Mouse (Mus musculus): Measurements from ENCODE around the gene Kit. TPM values are rescaled to one million over a fixed set of nuclear protein-coding genes. Genes with fewer than 3 reads are reported as not detected.

Kit gene
- 10 to 100 TPM; 70.5 to 88.4 (median 75.1) TPM for total RNA-seq (2022)

DNA sequence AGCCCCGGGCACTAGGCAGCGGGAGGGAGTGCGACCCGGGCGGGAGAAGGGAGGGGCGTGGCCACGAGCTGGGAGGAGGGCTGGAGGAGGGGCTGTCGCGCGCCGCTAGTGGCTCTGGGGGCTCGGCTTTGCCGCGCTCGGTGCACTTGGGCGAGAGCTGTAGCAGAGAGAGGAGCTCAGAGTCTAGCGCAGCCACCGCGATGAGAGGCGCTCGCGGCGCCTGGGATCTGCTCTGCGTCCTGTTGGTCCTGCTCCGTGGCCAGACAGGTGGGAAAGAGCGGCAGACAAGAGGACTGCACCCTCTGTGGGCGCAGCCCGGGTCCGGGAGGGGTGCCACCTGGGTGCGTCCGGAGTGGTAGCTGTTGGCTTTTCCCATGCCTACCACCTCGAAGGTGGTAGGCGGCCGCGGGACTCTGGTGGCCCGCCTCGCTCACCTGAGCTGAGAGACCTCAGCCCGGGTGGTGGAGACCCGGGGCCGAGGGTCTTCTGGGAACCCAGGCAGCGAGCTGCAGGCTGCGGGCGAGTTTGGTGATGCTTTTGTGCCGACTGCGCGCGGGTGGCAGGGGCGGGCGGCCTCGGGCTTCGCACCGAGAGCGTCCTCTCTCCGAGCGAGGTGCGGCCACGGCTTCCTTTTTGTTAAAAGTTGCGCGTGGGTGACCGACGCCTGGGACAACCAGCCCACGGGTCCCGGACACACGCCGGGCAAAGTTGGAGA is at the start of gene Kit:
Kit (plus strand) TSS at position 65 of the 715 bp plus-strand sequence.
- peak; percentile 41 to 65 for DNase-seq (ENCODE audit: low spot score in 2 of 2)

DNA sequence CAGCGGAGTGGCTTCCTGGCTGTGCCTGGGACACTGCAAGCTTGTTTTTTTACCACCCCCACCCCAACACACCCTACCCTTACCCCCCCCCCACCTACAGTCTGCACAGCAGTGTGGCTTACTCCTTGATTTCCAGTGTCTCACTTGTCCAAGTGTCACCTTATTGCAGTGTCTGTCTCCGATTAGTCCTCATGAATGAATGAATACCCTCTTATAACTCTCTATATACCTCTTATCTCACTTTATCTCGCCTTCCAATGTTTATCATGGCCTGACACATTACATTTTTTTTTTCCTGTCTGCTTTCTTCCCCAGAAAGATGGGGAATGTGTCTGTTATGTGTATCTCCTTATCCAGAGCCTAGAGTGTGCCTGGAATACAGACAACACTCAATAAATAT is 38.6 kb upstream of the Kit start:
- DNase-seq (ENCODE audit: low spot score in 2 of 2) = no peak

DNA sequence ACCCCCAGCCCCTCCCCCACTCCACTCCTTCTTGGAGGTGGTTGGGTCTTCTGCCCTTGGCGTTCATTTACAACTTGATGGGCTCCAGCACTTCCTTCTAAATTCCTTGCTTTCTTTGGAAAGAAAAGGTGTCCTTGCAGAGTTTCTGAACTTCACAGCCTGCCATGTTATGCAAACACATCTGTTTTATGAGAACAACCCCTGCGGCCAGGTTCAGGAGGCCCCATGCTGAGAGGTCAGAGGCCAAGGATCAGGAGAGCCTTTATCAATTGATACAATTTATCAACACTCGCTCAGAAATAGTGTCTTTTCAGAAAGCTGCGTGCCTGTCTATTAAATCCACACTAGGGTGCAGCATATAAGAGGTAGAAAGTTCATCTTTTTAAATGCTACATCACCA is 37.0 kb upstream of the Kit start:
- no peak for DNase-seq (ENCODE audit: low spot score in 2 of 2)

DNA sequence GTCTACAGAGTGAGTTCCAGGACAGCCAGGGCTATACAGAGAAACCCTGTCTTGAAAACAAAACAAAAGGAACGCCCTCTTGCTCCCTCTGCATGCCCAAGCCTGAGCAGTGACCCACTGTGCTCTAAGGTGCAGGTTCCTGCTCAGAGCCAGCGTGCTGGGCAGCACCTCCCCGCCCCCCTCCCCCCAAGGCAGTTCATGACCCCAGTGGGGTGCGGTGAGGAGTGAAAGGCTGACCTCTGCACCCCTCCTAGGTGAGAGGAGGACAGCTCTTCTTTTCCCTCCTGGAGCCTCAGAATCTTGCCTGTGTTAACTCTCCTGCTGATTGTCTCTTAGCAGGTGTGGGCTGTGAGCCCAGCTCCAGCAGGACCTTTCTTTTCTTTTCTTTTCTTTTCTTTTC is 36.3 kb upstream of the Kit start:
- no peak for DNase-seq (ENCODE audit: low spot score in 2 of 2)

DNA sequence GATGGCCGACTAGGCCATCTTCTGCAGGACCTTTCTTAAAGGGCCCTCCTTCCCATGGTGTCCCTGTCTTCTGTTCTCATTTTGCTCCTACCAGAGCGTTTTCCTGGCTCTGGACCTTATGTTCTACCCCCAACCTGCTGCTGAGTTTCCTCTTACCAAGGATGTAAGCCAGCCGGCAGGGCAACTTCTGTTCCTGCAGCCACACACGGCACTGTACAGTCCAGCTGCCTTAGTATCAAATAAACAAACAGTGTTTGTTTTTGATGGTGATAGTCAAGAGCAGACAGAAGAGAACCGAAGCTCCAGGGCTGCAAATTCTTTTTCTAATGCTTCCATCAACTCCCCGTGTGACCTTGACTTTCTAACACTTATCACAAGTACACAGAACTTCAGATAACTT is 35.6 kb upstream of the Kit start:
- no peak for DNase-seq (ENCODE audit: low spot score in 2 of 2)

DNA sequence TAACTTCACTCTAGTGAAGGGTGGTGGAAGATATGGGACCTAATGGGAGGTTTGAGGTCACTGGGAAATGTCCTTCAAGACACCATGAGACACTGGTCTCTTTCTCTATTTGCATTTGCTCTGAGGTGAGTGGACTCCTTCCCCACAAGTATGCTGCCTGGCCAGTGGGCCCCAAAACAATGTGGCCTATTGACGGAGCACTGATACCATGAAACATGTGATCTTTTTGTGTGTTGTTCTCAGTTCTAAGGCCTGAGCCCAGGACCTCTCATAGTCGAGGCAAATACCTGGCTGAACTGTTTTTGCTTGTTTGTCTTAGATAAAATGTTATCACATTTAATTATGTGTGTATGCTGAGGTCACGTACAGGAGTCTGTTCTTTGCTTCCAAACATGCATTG is 31.0 kb upstream of the Kit start:
- no peak for DNase-seq (ENCODE audit: low spot score in 2 of 2)

DNA sequence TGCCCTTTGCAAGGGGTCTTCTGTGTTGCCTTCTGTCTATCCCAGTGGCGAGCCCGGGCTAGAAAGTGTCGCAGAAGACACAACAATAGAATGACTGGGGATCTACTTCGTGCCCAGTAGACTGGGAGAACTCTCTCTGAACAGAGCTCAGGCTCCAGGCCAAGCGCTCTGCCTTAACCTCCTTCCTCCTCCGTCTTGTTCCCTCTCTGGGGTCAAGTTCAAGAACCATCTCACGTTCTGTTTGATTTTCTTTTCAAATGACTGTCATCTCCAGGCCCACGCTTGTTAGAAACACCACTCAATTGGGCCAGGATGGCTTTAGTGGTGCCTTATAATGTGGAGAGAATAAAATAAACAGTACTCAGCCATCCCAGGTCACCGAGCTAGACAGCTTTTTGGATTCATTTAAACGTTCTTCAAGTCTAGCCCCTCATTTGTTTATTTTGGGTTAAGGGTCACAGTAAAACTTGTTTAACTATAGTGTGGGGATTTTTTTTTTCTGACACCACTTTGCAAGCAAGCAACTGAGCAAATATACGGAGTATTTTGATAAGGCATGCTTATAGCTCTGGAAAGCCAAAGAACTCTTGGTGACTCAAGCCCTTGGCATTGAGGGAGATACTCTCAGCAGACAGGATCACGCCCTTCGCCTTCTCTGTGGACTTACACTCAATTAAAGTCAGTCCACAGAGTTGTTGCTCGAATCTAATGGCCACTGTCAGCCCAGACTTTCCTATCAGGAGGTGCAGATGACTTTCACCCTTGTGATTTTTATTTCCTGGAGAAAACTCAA is 30.0 kb upstream of the Kit start:
- DNase-seq (ENCODE audit: low spot score in 2 of 2) = no peak

DNA sequence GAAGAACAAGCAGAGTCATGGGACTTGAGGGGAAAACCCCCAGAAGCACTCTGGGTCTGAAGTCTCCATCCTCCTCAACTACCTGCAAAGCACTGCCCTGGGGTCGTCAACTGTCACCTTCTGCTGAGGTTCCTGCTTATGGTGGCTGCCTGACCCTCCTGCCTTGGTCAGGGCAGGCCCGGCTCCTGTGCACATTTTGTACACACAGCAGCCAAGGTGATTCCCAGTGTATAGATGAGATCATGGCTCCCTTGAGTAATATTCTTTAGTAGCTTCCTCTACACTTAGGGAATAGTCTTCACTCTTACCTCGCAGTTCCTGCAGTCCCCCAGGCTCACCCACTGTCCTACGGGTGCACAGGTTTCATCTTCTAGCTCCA is 29.5 kb upstream of the Kit start:
- no peak for DNase-seq (ENCODE audit: low spot score in 2 of 2)

DNA sequence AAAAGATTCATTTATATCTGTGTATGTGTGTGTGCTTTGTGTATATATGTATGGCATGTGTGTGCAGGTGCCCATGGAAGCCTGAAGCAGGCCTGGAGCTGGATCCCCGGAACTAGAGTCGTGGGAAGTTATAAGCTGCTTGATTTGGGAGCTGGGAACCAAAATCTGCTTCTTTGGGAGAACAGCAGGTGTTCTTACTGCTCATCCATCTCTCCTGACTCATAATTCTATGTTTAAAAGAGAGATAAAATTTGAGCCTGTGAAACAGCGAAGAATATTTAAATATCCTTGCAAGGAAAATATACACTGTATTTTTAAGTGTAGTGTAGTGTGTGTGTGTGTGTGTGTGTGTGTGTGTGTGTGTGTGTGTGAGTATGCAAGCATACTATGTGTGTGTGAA is 21.7 kb upstream of the Kit start:
- DNase-seq (ENCODE audit: low spot score in 2 of 2) = peak in 1 of 2 experiments; percentile 5

DNA sequence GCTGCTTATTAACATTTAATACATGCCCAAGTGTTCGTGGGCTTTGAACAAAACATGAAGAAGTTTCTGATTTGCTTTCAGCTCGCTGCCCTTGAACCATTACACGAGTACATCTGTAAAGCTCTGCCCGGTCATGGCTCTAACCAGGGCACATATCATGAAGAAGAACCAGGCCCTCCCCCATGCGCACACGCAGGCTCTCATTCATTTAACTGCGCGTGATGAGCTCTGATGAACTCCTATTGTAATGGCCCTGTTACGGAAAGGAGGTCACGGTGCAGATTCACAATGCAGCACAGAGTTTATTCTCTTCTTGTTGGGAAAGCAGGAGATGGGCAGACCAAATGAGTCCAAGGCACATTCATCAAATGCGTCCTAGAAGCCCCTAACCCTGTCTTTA is 17.1 kb upstream of the Kit start:
- no peak for DNase-seq (ENCODE audit: low spot score in 2 of 2)

DNA sequence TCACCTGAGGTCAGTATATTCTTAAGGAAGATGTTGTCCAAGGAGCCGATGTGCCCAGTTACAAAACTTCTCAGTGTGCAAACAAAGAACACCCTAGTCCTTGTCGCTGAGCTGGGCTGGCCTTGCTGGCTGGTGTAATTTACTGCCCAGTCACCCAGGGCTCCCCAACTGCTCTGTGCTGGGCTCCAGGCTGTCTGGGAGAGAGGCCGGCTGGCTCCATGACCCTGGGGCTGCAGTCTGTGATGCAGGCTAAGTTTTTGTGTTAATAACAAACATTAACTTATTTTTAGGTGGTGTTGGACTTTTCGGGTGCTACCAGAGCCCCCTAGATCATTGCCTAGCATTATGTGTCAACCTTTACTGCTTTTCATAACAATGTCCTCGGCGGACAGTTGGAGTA is 15.4 kb upstream of the Kit start:
- DNase-seq (ENCODE audit: low spot score in 2 of 2) = no peak

DNA sequence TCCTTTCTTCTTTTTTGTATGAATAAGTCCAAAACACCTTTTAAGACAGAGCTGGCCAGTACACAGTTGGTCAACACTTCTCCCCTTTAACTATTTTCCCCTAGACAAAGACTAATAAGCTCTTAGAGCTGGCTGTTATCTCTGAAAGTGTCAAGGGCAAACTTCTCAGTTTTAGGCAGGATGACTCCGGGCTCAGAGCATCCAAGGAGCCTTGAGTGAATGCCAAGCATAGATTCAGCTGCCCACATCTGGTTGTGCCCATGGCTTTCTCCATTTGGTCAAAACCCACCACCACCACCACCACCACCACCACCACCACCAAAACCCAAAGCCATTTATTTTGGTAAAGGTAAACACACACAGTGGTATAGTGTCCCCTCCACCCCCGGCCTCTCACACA is 13.5 kb upstream of the Kit start:
- DNase-seq (ENCODE audit: low spot score in 2 of 2) = no peak

DNA sequence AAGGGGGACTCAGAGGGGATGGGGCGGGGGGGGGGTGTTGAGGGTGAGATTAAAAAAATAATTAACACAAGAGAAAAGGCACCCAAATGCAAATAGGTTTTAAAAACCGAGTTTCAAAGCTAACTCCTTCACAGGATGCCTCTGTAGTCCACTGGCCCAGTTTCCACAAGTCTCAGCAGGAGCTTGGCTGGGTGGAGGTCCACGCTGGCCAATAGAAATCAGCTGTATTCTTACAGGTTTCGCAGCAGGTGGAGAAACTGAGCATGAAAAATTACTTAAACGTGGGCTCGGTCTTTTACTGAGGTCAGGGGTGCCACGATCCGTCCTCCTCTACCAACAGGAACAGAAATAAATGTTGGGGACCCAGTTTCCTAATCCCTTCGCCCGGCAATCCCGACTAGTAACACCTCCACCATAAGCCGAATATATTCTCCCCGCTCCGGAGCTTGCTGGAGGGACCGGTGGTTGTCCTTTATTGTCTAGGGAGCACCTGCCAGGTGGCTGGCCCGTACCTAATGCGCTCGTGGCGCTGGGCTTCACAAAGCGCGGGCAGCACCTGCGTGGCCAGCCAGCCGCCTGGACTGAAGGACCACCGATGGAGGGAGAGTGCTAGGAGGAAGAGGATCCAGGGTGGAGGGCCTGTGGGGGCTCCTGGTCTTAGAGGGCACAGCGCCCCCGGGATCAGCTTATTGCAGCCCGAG is 415 bp upstream of the Kit start:
- DNase-seq (ENCODE audit: low spot score in 2 of 2) = no peak

DNA sequence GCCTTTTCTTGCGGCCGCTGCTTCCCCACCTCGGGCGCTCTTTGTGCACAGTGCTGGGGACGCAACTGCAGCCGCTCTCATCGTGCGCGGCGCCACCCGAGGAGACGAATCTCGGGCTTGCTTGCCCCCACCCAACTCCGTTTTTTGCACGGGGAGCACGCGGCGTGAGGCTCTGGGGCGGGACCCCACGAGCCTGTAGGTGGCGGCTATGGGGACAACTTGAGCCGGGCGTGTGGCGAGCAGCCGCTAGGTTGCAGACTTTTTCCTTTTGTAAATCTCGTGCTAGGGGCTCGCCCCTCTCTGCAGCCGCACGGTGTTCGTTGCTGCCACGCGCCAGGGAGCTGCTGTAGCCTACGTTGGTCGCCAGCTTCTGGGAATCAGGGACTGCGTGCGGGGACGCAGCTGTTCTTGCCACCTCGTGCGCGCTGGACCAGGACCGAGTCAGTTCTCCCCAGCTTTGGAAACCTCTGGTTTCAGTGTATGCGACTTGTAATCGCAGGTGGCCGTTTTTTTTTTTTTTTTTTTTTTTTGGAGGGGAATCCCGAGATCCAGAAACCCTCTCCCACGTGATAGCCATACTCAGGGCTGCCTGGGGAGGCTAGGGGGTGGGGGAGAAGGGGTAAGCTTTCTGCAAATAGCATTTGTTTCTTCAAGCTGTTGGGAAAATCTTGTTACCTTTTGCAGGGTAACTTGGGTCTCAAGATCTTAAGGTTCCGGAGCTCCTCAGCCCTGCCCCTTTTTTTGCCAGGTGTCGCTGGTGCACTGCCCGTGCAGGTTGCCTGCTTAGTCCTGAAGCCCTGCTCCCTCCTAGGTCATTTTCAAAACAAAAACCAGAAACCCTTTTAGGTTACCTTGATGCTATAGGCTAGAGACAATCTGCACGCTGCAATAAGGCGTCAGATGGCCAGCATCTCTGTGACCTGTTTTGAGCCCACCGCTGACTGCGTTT is 1.1 kb downstream of the Kit start:
- DNase-seq (ENCODE audit: low spot score in 2 of 2) = peak in 1 of 2 experiments; percentile 55

DNA sequence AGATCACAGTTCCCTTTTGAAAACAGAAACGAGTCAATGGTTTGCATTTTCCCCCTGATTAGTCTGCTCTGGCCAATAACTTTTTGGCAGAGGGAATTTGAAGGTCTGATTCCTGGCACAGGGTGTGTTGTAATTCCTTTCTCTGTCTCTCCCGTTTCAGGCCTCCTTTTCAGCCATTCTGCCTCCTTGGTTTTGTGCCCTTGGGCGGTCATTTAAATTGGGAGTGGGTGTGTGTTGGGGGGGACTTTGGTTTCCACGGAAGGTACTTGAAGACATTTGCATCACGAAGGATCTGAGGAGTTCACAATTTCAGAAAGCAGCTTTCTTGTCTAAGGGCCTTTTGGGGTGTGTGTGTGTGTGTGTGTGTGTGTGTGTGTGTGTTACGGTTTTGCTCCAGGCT is 2.0 kb downstream of the Kit start:
- no peak for DNase-seq (ENCODE audit: low spot score in 2 of 2)

DNA sequence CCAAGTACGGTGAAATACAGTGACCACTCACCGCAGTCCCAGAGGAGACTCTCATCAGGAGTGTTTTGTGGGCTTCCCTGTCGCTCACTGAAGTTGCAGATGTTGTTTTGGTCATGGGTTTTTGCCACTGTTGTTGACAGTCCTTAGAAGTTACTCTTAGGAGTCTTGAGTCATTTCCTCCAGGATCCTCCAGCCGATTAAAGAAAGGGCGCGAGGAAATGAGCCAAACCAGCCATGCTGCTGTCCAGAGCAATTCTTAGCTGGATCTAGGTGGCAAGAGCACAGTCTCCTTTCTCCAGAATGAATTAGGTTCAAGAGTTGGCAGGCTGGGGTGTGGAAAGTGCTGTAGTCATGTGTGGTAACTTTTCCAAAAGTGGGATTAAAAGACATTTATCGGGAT is 3.4 kb downstream of the Kit start:
- DNase-seq (ENCODE audit: low spot score in 2 of 2) = no peak

DNA sequence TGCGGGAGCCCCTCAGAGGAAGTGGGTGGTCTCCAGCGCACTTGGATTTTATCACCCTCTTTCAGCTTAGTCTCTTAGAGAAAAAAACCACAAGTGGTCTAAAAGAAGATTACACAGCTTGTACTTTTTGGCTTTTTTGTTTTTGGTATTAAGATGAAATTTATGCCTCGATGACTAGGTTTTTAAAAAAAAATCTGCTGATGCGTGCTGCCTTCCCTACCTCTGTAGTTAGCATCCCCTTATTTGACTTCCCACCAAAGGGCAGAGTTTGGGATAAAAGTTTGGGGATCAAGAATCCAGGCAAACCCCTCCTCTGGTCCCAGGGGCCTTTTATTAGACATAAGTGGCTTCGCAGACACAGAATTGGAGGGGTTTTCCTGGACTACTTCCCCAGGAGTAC is 4.5 kb downstream of the Kit start:
- no peak for DNase-seq (ENCODE audit: low spot score in 2 of 2)

DNA sequence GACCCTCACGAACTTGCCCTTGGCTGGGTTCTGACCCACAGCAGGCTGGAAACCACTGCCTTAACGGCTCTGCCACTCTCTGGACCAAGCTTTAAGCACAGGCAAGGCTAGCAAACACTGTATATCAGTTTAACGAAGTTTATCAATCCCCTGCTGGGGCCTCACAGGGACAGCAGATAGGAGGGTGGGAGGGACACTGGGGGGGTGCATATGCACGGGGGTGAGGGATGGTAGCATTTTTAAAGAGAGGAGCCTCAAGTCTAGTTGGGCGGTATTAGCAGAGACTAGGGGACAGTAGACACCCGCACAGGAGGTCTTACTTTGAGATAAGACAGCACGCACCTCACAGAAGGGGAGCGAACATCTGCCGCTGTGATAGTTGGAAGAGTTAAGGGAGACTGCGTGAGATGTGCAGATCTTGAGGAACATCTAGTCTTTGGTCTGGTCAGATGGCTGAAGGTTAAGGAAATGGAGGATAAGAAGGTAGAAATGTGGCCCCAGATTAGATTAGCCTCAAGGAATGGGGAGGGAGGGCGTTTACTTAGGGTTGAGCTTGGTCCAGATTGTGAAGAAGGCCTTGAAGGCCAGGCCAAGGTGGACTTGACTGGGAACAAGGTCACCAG is 5.0 kb downstream of the Kit start:
- no peak for DNase-seq (ENCODE audit: low spot score in 2 of 2)

DNA sequence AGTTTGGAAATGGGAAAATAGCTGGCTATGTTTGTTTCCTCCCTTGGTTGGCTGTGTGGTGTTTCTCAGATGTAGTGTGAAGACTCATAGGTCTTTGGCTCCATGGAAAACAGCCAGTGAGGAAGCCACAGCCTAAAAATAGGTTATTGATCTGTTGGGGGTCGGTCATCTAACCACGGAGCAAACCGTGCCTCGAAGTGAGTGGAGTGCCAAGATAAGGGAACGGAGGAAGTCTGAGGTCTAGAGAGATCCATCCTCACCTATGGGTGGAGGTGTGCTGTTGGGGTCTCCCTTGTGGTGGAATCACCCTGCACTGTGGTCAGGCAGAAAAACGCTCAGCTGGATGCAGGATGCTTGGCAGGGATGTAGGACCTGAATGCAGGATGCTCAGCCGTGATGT is 7.2 kb downstream of the Kit start:
- no peak for DNase-seq (ENCODE audit: low spot score in 2 of 2)

DNA sequence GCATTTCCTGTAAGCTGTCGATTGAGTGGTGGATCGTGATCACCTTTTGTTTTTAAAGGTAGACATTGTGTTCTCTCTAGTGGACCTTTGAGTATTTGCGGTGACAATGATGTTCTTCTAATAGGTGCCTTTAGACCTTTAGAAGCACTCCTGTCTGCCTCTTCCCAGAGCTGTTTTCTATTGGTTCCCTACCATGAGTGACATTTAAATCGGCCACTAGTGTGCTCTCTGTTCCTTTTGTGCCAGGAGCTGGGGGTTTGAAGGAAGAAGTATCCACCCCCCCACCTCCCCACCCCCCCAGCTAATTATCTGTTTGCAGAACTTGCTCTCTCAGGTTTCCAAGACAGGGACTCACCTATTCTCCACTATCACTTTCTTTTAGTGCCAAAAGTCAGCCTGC is 13.1 kb downstream of the Kit start:
- DNase-seq (ENCODE audit: low spot score in 2 of 2) = no peak

Data from layer of hippocampus, adult 8-10 months (tissue).